Mouse (Mus musculus) cerebellum, postnatal 10 days (tissue): ENCODE measurements around the gene Alox5.
A peak's percentile ranks its signal among the peaks of the same experiment; 100 is the strongest.

Experiments used
- DNase-seq, 2 experiments: peaks; one replicate each; pipeline ENCODE4 v3.0.0; 2021; ENCODE audit warnings: mixed read lengths in 2 of 2

Gene Alox5

DNA sequence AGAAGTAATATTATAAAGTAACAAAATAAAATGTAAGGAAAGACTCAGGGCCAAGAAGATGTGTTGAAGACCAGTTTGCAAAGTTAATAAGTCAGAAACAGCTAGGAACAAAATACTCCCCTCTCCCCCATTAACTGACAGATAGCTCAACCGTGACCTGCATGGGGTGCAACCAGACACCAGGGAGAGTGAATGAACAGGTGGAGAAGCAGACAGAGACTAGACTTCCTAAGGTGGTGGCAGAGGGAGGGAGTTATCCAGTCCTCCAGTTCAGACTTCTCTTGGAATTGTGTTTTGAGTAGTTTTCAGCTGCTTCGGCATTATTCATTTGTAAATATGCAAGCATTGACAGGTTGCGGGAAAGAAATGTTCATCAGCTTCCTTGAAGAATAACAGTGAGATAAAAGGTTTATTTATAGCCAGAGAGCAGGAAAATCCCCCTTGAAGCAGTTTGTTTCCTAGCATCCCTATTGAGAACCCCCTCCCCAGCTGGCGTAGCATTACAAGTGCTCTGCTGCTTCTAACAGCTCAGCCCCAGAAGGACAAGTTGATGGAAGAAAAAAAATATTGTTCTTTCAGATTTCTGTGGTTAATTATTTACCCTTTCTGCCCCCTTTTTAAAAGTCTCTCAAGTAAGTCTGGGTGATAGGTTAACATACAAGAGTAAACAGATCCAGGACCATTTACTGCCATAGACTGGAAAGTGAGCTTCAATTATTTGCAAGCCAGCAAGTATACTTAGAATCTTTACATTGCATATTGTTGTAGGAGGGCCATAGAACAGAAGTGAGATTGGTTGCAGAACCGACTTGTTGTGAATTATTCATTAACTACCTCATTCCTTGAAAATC, 75.6 kb downstream of the Alox5 start:
- no peak for DNase-seq

DNA sequence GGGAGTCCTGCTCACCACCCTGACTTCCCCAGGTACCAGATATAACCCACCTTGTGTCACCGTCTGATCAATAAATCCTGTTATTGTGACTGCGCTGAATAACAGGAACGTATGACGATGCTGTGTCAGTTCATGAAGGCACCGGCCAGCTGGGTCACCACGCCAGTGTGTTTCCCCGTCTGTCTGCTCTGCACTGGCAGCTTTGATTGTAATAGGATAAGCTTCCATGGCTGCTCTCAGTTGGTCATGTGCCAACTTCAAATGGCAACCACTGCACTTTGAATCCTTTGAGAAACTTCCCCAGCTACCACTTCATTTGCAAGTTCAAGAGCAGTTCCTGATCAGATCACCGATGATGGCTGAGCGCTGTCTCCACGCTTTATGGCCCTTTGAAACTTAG, 77.4 kb downstream of the Alox5 start:
- peak; percentile 59 to 65 for DNase-seq

DNA sequence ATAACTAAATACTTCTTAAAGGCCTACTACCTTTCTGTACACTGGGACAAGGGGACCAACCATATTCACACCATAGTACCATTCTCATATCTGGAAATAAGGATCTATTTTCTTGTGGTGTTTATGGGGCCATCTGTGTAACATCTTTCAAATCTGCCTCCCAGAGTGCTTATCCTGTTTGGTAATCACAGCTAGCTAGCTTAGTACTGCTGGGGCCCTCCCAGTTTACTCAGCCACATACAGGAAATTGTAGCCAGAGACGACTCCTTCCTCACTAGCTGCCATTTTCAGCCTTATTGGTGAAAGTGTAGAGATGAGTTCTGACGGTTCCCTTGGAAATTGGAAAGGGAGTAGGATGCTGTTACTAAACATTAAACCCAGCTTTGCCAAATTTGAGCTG, 79.4 kb downstream of the Alox5 start:
- DNase-seq = no peak

DNA sequence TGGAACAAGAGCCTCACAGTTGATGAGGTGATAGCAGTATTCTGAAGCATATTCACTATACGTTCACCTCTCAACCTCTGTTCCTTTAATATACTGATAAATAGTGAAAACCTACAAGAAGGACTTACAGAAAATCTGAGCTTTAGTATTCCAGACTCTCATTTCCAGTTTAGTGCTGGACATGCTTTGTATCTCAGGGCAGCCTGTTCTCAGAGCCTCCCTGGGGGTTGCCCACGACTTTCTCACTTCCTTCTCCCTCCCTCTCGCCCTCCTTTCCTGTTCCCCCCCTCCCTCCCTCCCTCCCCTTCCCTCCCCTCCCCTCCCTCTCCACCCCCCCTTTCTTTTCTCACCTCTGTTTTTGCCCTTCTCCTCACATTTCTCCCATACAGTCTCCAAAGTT, 80.8 kb downstream of the Alox5 start:
- no peak for DNase-seq

DNA sequence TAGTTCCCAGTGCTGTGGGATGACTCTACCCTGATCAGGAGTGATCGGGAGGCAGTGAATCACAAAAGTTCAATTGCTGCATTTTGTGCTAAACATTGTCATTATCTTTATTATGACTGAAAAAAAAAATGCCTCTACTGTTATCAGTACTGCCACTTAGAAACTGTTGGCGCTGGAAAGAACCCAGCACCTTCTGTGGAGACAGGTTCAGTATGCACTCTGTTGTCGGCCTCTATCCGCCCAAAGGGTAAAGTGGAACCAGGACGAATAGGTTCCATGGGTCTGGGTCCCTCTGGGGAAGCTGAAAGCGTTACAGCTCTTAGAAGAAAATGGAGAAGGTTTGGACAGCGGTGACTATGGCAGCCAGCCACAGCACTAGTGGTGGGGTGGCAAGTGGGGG, 82.1 kb downstream of the Alox5 start:
- DNase-seq = no peak

DNA sequence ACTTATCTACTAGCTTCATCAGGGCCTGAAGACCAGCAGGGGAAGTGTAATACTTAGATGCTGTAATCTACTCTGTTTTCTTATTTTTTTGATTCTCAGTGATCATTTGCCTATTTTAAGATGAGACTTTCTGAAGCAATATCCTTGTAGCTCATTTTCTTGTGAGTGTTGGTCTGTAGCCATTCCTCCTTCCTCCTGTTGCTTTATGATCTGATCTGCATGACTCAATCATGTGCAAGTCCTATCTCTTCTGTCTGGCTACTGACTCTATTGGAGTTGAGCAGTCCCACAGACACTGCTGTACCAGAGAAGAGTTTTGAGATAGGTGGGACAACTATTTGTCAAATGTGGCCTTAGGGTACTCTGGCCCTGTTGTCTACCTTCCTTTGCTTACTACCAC, 86.4 kb downstream of the Alox5 start:
- DNase-seq = no peak

DNA sequence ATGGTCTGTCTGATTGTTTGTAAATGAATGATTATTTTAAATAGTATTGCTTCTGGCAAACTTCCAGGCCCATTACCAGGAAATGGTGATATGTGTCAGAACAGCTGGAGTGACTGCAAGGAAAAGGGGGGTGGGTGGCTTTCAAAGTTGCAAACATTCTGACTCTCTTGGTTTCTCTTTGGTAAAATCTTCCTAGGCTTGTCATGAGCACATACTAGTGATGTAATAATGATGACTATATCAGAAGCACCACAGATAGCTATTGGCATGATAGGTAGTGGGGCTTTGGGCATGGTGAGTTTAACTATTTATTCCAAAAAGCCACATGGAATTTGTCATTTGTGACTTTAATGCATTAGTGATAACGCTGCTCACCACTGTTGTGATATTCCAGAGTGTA, 86.8 kb downstream of the Alox5 start:
- no peak for DNase-seq

DNA sequence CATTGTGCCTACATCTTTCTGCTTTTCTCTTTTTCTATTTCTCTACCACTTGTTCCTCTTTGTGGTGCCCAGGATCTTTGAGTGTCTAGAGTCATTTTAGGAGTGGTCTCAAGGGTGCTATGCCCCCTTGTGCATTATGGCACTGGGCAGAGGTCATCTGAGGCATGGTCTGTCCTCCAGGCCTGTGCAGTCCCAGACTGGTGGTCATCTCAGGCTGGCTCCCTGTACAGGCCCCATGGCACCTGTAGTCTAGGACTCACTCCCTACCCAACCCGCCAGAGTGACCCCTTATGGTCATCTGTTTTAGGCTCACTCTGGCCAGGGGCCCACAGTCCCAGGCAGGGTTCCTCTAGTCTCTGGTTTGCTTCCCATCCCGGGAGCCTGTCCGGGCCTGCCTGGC, 89.5 kb downstream of the Alox5 start:
- DNase-seq = no peak

DNA sequence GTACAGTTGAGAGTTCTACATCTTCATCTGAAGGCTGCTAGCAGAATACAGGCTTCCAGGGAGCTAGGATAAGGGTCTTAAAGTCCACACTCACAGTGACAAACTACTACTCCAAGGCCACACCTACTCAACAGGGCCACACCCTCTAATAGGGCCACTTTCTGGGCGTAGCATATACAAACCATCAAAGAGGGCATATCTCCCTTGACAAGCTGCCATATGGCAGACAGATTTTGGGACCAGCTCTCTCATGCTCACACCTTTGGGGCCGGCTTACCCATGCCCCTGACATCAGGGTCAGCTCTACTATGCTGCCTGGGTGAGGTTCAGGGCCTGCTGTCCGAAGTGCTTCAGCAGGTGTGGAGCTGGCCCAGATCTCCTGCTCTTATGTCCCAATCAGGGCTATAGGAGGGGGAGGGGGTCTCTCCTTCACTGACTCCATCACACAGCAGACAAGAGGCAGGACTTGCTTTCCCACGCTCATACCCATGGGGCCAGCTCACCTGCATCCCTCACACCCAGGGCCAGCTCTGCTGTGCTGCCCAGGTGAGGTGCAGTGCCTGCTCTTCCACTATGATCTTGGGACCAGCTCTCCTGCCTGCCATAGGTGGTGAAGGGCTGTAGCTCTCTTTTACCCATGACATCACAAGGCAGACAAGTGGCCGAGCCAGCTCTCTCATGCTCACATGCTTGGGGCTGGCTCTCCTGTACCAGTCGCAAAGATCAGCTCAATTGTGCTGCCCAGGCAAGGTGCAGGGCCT, 90.6 kb downstream of the Alox5 start:
- DNase-seq = no peak

DNA sequence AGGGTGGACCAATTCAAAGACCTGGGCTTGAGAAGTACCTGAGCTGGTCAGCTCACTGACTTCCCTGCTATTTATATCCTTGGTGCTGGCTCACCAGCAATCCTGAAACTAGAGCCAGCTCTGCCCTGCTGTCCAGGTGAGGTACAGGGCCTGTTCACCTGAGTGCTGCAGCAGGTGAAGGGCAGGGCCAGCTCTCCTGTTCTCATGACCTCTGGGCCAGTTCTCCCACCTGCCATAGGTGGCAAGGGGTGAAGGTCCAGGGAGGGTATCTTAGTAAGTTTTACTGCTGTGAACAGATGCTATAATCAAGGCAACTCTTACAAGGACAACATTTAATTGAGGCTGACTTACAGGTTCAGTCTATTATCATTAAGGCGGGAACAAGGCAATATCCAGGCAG, 91.2 kb downstream of the Alox5 start:
- DNase-seq = no peak

DNA sequence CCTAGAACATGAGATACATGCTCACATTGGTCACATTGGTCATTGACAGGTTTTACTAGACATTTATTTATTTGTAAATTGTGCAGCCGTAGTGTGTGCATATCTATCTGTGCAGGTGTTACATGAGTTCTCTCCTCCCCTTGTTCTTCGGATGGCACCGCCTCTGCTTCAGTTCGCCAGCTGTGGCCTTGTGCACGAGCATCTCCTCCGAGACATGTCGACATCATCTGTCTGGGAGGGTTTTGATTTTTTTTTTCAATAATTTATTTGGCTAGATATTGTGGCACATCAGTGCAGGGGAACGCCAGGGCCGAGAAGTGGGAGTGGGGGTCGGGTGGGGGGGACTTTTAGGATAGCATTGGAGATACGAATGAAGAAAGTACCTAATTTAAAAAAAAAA, 93.0 kb downstream of the Alox5 start:
- DNase-seq = no peak

DNA sequence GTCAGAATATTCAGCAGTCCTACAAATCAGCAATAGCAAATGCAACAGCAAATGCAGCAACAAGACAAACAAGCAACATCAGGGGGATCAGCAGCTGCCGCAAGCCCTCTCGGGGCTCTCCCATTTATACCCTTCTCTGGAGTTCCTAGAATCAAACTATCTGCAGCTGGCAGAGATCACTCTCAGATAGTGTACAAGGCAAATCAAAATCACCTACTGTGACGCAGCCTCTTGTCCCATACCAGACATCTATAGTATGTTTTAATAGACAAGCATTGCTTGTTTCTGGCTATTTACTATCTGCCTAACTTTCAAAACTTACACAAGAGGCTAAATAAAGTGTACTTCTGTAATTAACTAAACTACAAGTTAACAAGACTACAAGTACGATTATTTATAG, 99.0 kb downstream of the Alox5 start:
- no peak for DNase-seq

DNA sequence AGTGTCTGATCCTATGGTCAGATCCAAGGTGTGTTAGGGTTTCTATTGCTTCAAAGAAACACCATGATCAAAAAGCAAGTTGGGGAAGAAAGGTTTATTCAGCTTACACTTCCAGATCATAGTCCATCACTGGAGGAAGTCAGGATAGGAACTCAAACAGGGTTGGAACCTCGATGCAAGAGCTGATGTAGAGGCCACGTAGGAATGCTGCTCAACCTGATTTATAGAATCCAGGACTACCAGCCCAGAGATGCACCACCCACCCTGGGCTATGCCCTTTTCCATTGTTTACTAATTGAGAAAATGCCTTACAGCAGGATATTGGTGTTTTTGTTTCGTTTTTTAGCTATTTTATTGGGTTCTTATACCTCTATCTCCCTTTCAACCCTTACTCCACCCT, 99.5 kb downstream of the Alox5 start:
- no peak for DNase-seq
